Mouse (Mus musculus): ENCODE results near the gene Zbtb32. TPM values are rescaled to one million over a fixed set of nuclear protein-coding genes. Genes with fewer than 3 reads are reported as not detected.

Zbtb32 gene
- polyA plus RNA-seq, 1 experiment from 2014 or later: 0.44 TPM

DNA sequence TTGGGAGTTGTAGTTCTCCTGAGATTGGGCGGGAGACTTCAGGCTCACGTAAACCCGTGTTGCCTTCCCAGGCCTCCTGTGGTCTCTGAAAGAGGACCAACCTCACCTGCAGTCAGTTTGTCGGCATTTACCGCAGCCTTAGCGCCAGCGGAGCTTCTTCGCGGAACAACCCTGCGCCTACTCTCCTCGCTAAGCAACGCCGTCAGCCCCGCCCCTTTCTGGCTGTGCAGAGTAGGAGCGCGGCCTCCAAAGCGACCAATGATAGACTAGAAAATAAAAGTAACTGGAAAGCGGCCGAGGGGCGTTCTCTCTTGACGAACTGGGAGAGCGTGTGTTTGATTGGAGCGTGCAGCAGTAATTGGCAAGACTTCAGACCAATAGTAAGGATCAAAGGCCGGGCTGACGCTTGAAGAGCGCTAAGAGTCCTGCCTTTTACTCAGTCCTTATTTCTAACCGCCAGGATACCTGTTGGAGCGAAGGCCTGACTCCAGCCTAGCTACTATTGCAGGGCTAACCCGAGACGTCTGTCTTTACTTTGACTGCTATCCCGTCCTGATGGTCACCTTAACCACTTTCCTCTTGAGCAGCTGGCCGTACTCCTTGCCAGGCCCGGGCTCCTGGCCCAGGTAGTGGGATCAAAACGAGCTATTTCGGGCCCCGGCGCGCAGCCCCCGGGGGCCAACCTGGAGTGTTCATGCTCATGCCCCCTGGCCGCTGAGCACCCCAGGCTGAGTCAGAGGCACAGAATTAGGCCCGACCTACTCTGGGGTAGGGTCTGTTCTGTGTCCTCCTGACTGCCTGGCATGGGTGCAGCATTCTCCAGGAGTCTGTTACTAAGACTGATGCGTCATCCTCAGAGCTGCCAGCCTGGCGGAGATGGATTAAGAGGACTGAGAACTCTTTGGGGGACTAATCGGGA is 46.3 kb downstream of the Zbtb32 start, which contains the start of the genes Hspb6 and Proser3:
Gene Hspb6 (plus strand): TSS at position 77 of the 919 bp plus-strand sequence.
Gene Proser3 (minus strand): TSS at position 198 of the 919 bp plus-strand sequence.
- Histone ChIP-seq H3K36me3 (peaks cover 45% of the 10 kb centered on the region), H3K4me1 (peaks cover 20% of the 10 kb centered on the region), H3K4me2 (peak within 1 kb of the TSS; percentile 79), H3K9ac (replicated peaks) (peak within 1 kb of the TSS; percentile 64), H3K4me3 (replicated peaks) (peak within 1 kb of the TSS; percentile 76), H3K27ac (replicated peaks) (peak within 1 kb of the TSS; percentile 98), H3K9me3 (replicated peaks) (no peaks in the 10 kb centered on the region), H3K27me3 (replicated peaks) (peaks cover 5% of the 10 kb centered on the region; the same call in 1 of the 2 replicates)
- 1% methylated on average over 44 of the region's 44 CpGs for WGBS
- ATAC-seq (ENCODE audit: low FRiP score): peak; percentile 96

DNA sequence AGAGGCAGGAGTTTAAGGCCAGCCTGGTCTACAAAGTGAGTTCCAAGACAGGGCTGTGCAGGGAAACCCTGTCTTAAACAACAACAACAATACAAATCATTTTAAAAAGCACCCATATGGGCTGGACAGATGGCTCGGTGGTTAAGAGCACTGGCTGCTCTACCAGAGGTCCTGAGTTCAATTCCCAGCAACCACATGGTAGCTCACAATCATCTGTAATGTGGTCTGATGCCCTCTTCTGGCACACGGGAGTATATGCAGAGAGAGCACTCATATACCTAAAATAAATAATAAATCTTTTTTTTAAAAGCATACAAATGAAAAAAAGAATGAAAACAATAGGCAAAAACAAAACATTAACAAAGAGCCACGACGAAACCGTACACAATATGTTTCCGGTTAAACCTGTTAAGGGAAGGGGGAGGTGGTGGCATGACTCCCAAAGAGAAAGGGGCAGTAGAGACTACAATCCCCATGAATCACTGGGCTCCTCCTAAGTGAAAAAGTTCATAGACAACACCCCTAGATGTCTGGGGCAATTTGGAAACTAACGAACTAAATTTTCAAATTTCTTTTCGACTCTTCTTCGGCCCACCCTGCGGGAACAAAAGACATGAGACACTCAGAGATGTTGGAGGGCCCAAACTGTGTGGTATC is 47.1 kb downstream of the Zbtb32 start:
- peak overlapping the region; percentile 79 for H3K4me2 ChIP-seq
- H3K27ac ChIP-seq (replicated peaks): peak overlapping the region; percentile 98
- H3K4me1 ChIP-seq: peaks cover 20% of the 10 kb centered on the region
- peak overlapping the region; percentile 64 for H3K9ac ChIP-seq (replicated peaks)
- peaks cover 5% of the 10 kb centered on the region; the same call in 1 of the 2 replicates for H3K27me3 ChIP-seq (replicated peaks)
- peak overlapping the region; percentile 76 for H3K4me3 ChIP-seq (replicated peaks)
- H3K9me3 ChIP-seq (replicated peaks): no peaks in the 10 kb centered on the region
- WGBS: 3% methylated on average over 10 of the region's 10 CpGs
- H3K36me3 ChIP-seq: peaks cover 41% of the 10 kb centered on the region
- ATAC-seq (ENCODE audit: low FRiP score): peak; percentile 75

DNA sequence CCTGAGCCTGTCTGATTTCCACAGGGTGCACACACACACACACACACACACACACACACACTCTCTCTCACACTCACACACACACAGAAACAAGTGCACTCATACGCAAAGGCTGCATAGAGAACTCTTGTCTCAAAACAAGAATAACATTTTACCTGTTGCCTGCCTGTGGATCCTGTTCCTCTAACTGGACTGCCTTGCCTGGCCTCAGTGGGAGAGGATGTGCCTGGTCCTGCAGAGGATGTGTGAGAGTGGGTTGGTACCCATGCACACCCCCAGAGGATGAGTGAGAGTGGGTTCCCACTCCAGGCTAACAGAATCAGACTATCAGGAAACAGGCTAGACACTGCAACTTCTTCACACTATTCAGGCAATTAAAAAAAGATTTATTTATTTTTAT is 48.1 kb downstream of the Zbtb32 start:
- 93% methylated on average over 1 of the region's 1 CpGs for WGBS

DNA sequence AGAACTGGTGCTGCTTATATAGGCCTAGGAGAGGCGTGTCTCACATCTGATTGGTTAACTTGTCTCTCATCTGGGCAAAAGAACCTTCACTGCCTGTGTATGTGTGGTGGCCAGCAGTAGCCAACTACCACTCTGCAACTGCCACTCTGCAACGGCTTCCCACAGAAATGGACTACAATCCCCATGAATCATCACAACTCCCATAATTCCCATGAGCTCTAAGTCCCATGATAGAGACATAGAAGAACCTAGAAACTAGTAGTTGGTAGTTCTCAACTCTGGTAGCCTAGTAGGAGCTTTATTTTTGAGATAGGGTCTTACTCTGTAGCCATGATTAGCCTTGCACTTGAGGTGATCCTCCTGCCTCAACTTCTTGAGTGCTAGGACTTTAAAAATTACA is 48.8 kb downstream of the Zbtb32 start:
- peaks cover 31% of the 10 kb centered on the region for H3K36me3 ChIP-seq
- H3K9ac ChIP-seq (replicated peaks): no peak overlapping the region
- no peak overlapping the region for H3K4me2 ChIP-seq
- peaks cover 5% of the 10 kb centered on the region; the same call in 1 of the 2 replicates for H3K27me3 ChIP-seq (replicated peaks)
- no peak for ATAC-seq (ENCODE audit: low FRiP score)
- no peak overlapping the region for H3K4me3 ChIP-seq (replicated peaks)
- WGBS: 76% methylated on average over 2 of the region's 2 CpGs
- H3K9me3 ChIP-seq (replicated peaks): no peaks in the 10 kb centered on the region
- peaks cover 20% of the 10 kb centered on the region for H3K4me1 ChIP-seq
- no peak overlapping the region for H3K27ac ChIP-seq (replicated peaks)

More for the DNA sequence above, 48.1 kb downstream of the Zbtb32 start:
- no peak for ATAC-seq (ENCODE audit: low FRiP score)
- Histone ChIP-seq H3K9ac (replicated peaks) (no peak overlapping the region), H3K36me3 (peaks cover 38% of the 10 kb centered on the region), H3K27me3 (replicated peaks) (peaks cover 5% of the 10 kb centered on the region; the same call in 1 of the 2 replicates), H3K9me3 (replicated peaks) (no peaks in the 10 kb centered on the region), H3K4me2 (no peak overlapping the region), H3K4me3 (replicated peaks) (no peak overlapping the region), H3K4me1 (peaks cover 20% of the 10 kb centered on the region), H3K27ac (replicated peaks) (no peak overlapping the region)

DNA sequence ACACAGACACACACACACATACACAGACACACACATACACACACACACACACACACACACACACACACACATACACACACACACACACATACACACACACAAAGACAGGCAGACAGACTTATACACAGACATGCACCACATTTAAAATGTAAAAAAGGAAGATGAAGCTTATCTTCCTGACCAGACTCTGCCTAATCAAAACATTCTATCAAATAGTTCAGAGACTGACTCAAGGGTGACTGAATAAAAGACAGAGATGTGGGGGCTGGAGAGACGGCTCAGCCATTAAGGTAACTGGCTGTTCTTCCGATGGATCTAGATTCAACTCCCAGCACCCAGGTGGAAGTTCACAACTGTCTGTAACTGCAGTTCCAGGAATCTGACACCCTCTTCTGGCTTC is 54.4 kb downstream of the Zbtb32 start:
- Histone ChIP-seq H3K4me2 (no peak overlapping the region), H3K9me3 (replicated peaks) (no peaks in the 10 kb centered on the region), H3K36me3 (peaks cover 37% of the 10 kb centered on the region), H3K4me1 (no peaks in the 10 kb centered on the region), H3K9ac (replicated peaks) (no peak overlapping the region), H3K27ac (replicated peaks) (no peak overlapping the region), H3K4me3 (replicated peaks) (no peak overlapping the region), H3K27me3 (replicated peaks) (no peaks in the 10 kb centered on the region)
- 94% methylated on average over 2 of the region's 2 CpGs for WGBS
- no peak for ATAC-seq (ENCODE audit: low FRiP score)

DNA sequence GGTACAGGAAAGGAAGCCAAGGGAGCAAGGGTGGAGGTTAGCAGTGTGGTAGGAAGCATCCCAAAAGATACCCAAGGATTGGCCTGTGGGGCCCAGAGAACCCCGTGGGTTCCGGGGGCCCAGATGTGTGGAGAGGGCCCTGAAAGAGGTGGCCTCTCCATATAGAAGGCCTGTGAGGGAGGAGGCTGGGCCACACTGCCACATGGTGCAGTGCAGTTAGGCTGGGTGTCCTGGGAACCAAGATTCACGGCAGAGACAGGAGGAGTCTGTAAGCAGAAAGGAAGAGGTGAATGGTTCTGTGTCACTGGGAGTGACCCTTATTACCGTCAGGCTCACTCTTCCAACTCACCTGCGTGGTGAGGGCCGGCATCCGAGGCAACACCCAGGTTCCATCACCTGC is 58.1 kb downstream of the Zbtb32 start:
- H3K36me3 ChIP-seq: peaks cover 14% of the 10 kb centered on the region
- no peak overlapping the region for H3K9ac ChIP-seq (replicated peaks)
- no peak overlapping the region for H3K4me2 ChIP-seq
- peaks cover 6% of the 10 kb centered on the region for H3K4me1 ChIP-seq
- no peak overlapping the region for H3K4me3 ChIP-seq (replicated peaks)
- H3K9me3 ChIP-seq (replicated peaks): no peaks in the 10 kb centered on the region
- H3K27ac ChIP-seq (replicated peaks): no peak overlapping the region
- H3K27me3 ChIP-seq (replicated peaks): no peaks in the 10 kb centered on the region
- ATAC-seq (ENCODE audit: low FRiP score): no peak
- WGBS: 94% methylated on average over 7 of the region's 7 CpGs

Small RNAs within 50 kb of the gene (microRNA-seq; reads per million reads assigned to microRNA genes)
- not detected for gene Gm38670
- gene Mir3569: not detected

Other genes with a start within 250 kb of the Zbtb32 start
- gene Lrfn3, start 236.1 kb downstream of the Zbtb32 start, polyA plus RNA-seq (2015; fragmentation: Nextera tagmentation; extraction: Ambion mirVana): 13.5 and 15.7 TPM in 2 replicates
- gene Tyrobp, start 185.1 kb downstream of the Zbtb32 start, polyA plus RNA-seq (2015; fragmentation: Nextera tagmentation; extraction: Ambion mirVana): 38.6 and 50.0 TPM in 2 replicates
- gene Hcst, start 179.1 kb downstream of the Zbtb32 start, polyA plus RNA-seq (2015; fragmentation: Nextera tagmentation; extraction: Ambion mirVana): 0.95 and 4.5 TPM in 2 replicates
- 2.7 and 3.2 TPM in 2 replicates for gene Nfkbid, start 177.2 kb downstream of the Zbtb32 start, polyA plus RNA-seq (2015; fragmentation: Nextera tagmentation; extraction: Ambion mirVana)
- gene Aplp1, start 153.4 kb downstream of the Zbtb32 start, polyA plus RNA-seq (2015; fragmentation: Nextera tagmentation; extraction: Ambion mirVana): 577 and 709 TPM in 2 replicates
- 0.15 and 0.36 TPM in 2 replicates for gene Kirrel2, start 141.2 kb downstream of the Zbtb32 start, polyA plus RNA-seq (2015; fragmentation: Nextera tagmentation; extraction: Ambion mirVana)
- gene Nphs1, start 140.6 kb downstream of the Zbtb32 start, polyA plus RNA-seq (2015; fragmentation: Nextera tagmentation; extraction: Ambion mirVana): 0.14 and 0.23 TPM in 2 replicates
- gene Prodh2, start 105.3 kb downstream of the Zbtb32 start, polyA plus RNA-seq (2015; fragmentation: Nextera tagmentation; extraction: Ambion mirVana): 0.42 TPM in 1 of 2 replicates, not detected in the other
- gene Arhgap33, start 63.8 kb downstream of the Zbtb32 start, polyA plus RNA-seq (2015; fragmentation: Nextera tagmentation; extraction: Ambion mirVana): 78.7 and 91.1 TPM in 2 replicates
- 8.6 and 11.7 TPM in 2 replicates for gene Hspb6, start 46.7 kb downstream of the Zbtb32 start, polyA plus RNA-seq (2015; fragmentation: Nextera tagmentation; extraction: Ambion mirVana)
- 7.9 and 8.6 TPM in 2 replicates for gene Proser3, start 46.6 kb downstream of the Zbtb32 start, polyA plus RNA-seq (2015; fragmentation: Nextera tagmentation; extraction: Ambion mirVana)
- gene Lin37, start 39.1 kb downstream of the Zbtb32 start, polyA plus RNA-seq (2015; fragmentation: Nextera tagmentation; extraction: Ambion mirVana): 55.6 and 61.8 TPM in 2 replicates
- 84.2 and 95.2 TPM in 2 replicates for gene U2af1l4, start 35.6 kb downstream of the Zbtb32 start, polyA plus RNA-seq (2015; fragmentation: Nextera tagmentation; extraction: Ambion mirVana)
- 14.6 and 14.8 TPM in 2 replicates for gene Gm49396, start 35.6 kb downstream of the Zbtb32 start, polyA plus RNA-seq (2015; fragmentation: Nextera tagmentation; extraction: Ambion mirVana)
- gene Psenen, start 35.3 kb downstream of the Zbtb32 start, polyA plus RNA-seq (2015; fragmentation: Nextera tagmentation; extraction: Ambion mirVana): 136 and 139 TPM in 2 replicates
- 4.1 and 4.7 TPM in 2 replicates for gene Igflr1, start 33.5 kb downstream of the Zbtb32 start, polyA plus RNA-seq (2015; fragmentation: Nextera tagmentation; extraction: Ambion mirVana)
- gene Kmt2b, start 10.2 kb downstream of the Zbtb32 start, polyA plus RNA-seq (2015; fragmentation: Nextera tagmentation; extraction: Ambion mirVana): 8.5 and 8.8 TPM in 2 replicates
- gene Upk1a, start 13.9 kb upstream of the Zbtb32 start, polyA plus RNA-seq (2015; fragmentation: Nextera tagmentation; extraction: Ambion mirVana): 0.87 and 2.3 TPM in 2 replicates
- 1,176 and 1,358 TPM in 2 replicates for gene Cox6b1, start 27.2 kb upstream of the Zbtb32 start, polyA plus RNA-seq (2015; fragmentation: Nextera tagmentation; extraction: Ambion mirVana)
- gene Etv2, start 36.9 kb upstream of the Zbtb32 start, polyA plus RNA-seq (2015; fragmentation: Nextera tagmentation; extraction: Ambion mirVana): not detected in 2 replicates
- gene Rbm42, start 51.4 kb upstream of the Zbtb32 start, polyA plus RNA-seq (2015; fragmentation: Nextera tagmentation; extraction: Ambion mirVana): 125 and 129 TPM in 2 replicates
- 22.5 and 29.3 TPM in 2 replicates for gene Haus5, start 66.1 kb upstream of the Zbtb32 start, polyA plus RNA-seq (2015; fragmentation: Nextera tagmentation; extraction: Ambion mirVana)
- not detected in 2 replicates for gene Pmis2, start 72.7 kb upstream of the Zbtb32 start, polyA plus RNA-seq (2015; fragmentation: Nextera tagmentation; extraction: Ambion mirVana)
- 0.34 TPM in 1 of 2 replicates, not detected in the other for gene 2200002J24Rik, start 100.0 kb upstream of the Zbtb32 start, polyA plus RNA-seq (2015; fragmentation: Nextera tagmentation; extraction: Ambion mirVana)
- 2.8 and 3.2 TPM in 2 replicates for gene Atp4a, start 113.3 kb upstream of the Zbtb32 start, polyA plus RNA-seq (2015; fragmentation: Nextera tagmentation; extraction: Ambion mirVana)
- 284 and 304 TPM in 2 replicates for gene Tmem147, start 130.6 kb upstream of the Zbtb32 start, polyA plus RNA-seq (2015; fragmentation: Nextera tagmentation; extraction: Ambion mirVana)
- 0.73 and 1.0 TPM in 2 replicates for gene Gapdhs, start 144.8 kb upstream of the Zbtb32 start, polyA plus RNA-seq (2015; fragmentation: Nextera tagmentation; extraction: Ambion mirVana)
- 1.6 and 2.0 TPM in 2 replicates for gene Sbsn, start 152.6 kb upstream of the Zbtb32 start, polyA plus RNA-seq (2015; fragmentation: Nextera tagmentation; extraction: Ambion mirVana)
- 3.7 and 6.2 TPM in 2 replicates for gene Dmkn, start 164.8 kb upstream of the Zbtb32 start, polyA plus RNA-seq (2015; fragmentation: Nextera tagmentation; extraction: Ambion mirVana)
- gene Krtdap, start 189.0 kb upstream of the Zbtb32 start, polyA plus RNA-seq (2015; fragmentation: Nextera tagmentation; extraction: Ambion mirVana): 2.4 and 10.4 TPM in 2 replicates
- gene Ffar2, start 224.9 kb upstream of the Zbtb32 start, polyA plus RNA-seq (2015; fragmentation: Nextera tagmentation; extraction: Ambion mirVana): 0.15 and 1.1 TPM in 2 replicates